Mouse (Mus musculus): ENCODE results near the gene Zfp771. TPM values are rescaled to one million over a fixed set of nuclear protein-coding genes. Genes with fewer than 3 reads are reported as not detected.

Zfp771 gene
- total and polyA plus RNA-seq, 3 experiments, result 5.8 to 42.6 (median 11.9) TPM

GRCm38 (mm10) chr7:127231376-127231775, 12.7 kb upstream of the Zfp771 start:
- no peak for DNase-seq (ENCODE audit: low spot score)
- H3K36me3 ChIP-seq (replicated peaks), result peaks cover 46% of the 10 kb centered on the region
- H3K9me3 ChIP-seq (replicated peaks), result no peaks in the 10 kb centered on the region
- H3K4me1 ChIP-seq (ENCODE audit: insufficient read depth, low read depth, low read length), result peaks cover 62% of the 10 kb centered on the region
- TF ChIP-seq GATA1 (IDR thresholded peaks at IDR 0.05; ENCODE audit: borderline replicate concordance, low read length) (no peak), TAL1 (conservative IDR thresholded peaks at IDR 0.05; ENCODE audit: low read depth, low read length) (no peak), CTCF (IDR thresholded peaks at IDR 0.05; ENCODE audit: low read depth, low read length) (no peak), GATA2 (IDR thresholded peaks at IDR 0.05; ENCODE audit: borderline replicate concordance, low read depth, low read length) (no peak), POLR2AphosphoS5 (IDR thresholded peaks at IDR 0.05; ENCODE audit: insufficient replicate concordance, low read depth, low read length) (no peak)
- H3K27me3 ChIP-seq (ENCODE audit: insufficient read depth, low read length), result no peaks in the 10 kb centered on the region
- ATAC-seq (ENCODE audit: extremely low read depth, insufficient number of reproducible peaks, low FRiP score, poor library complexity, severe bottlenecking), result no peak
- H3K4me3 ChIP-seq (ENCODE audit: low read depth, low read length), result peak overlapping the region; percentile 96; the same call in 1 of the 2 replicates

- Histone ChIP-seq H3K36me3 (replicated peaks) (peaks cover 52% of the 10 kb centered on the region), H3K4me1 (ENCODE audit: insufficient read depth, low read depth, low read length) (peaks cover 68% of the 10 kb centered on the region), H3K27me3 (ENCODE audit: insufficient read depth, low read length) (no peaks in the 10 kb centered on the region), H3K4me3 (ENCODE audit: low read depth, low read length) (peak overlapping the region; percentile 96), H3K9me3 (replicated peaks) (no peaks in the 10 kb centered on the region)
- TF ChIP-seq GATA1 (IDR thresholded peaks at IDR 0.05; ENCODE audit: borderline replicate concordance, low read length) (no peak), GATA2 (IDR thresholded peaks at IDR 0.05; ENCODE audit: borderline replicate concordance, low read depth, low read length) (no peak), POLR2AphosphoS5 (IDR thresholded peaks at IDR 0.05; ENCODE audit: insufficient replicate concordance, low read depth, low read length) (no peak), TAL1 (conservative IDR thresholded peaks at IDR 0.05; ENCODE audit: low read depth, low read length) (no peak), CTCF (IDR thresholded peaks at IDR 0.05; ENCODE audit: low read depth, low read length) (no peak)
- ATAC-seq (ENCODE audit: extremely low read depth, insufficient number of reproducible peaks, low FRiP score, poor library complexity, severe bottlenecking), result no peak
- no peak for DNase-seq (ENCODE audit: low spot score)
Observed at GRCm38 (mm10) chr7:127231826-127232621, 12.1 kb upstream of the Zfp771 start.

- H3K9me3 ChIP-seq (replicated peaks), result no peaks in the 10 kb centered on the region
- no peak for TF ChIP-seq GATA1 (IDR thresholded peaks at IDR 0.05; ENCODE audit: borderline replicate concordance, low read length)
- TF ChIP-seq TAL1 (conservative IDR thresholded peaks at IDR 0.05; ENCODE audit: low read depth, low read length), result no peak
- TF ChIP-seq POLR2AphosphoS5 (IDR thresholded peaks at IDR 0.05; ENCODE audit: insufficient replicate concordance, low read depth, low read length), result no peak
- TF ChIP-seq CTCF (IDR thresholded peaks at IDR 0.05; ENCODE audit: low read depth, low read length), result no peak
- no peak for TF ChIP-seq GATA2 (IDR thresholded peaks at IDR 0.05; ENCODE audit: borderline replicate concordance, low read depth, low read length)
- peak within 1 kb of the TSS; percentile 96 for H3K4me3 ChIP-seq (ENCODE audit: low read depth, low read length)
- DNase-seq (ENCODE audit: low spot score) (peak; percentile 85), ATAC-seq (ENCODE audit: extremely low read depth, insufficient number of reproducible peaks, low FRiP score, poor library complexity, severe bottlenecking) (peak; percentile 67)
- no peaks in the 10 kb centered on the region for H3K27me3 ChIP-seq (ENCODE audit: insufficient read depth, low read length)
- H3K4me1 ChIP-seq (ENCODE audit: insufficient read depth, low read depth, low read length), result peaks cover 63% of the 10 kb centered on the region
- H3K36me3 ChIP-seq (replicated peaks), result peaks cover 60% of the 10 kb centered on the region
Observed at GRCm38 (mm10) chr7:127232622-127233367, 11.3 kb upstream of the Zfp771 start, which contains the start of the genes Zfp553 and Sept1. Zfp553 (plus strand) TSS chr7:127233061. Sept1 (minus strand) TSS chr7:127233130.

GRCm38 (mm10) chr7:127233368-127233749, 10.7 kb upstream of the Zfp771 start:
- no peak for TF ChIP-seq CTCF (IDR thresholded peaks at IDR 0.05; ENCODE audit: low read depth, low read length)
- TF ChIP-seq POLR2AphosphoS5 (IDR thresholded peaks at IDR 0.05; ENCODE audit: insufficient replicate concordance, low read depth, low read length), result no peak
- no peak for TF ChIP-seq GATA2 (IDR thresholded peaks at IDR 0.05; ENCODE audit: borderline replicate concordance, low read depth, low read length)
- TF ChIP-seq TAL1 (conservative IDR thresholded peaks at IDR 0.05; ENCODE audit: low read depth, low read length), result no peak
- TF ChIP-seq GATA1 (IDR thresholded peaks at IDR 0.05; ENCODE audit: borderline replicate concordance, low read length), result no peak
- H3K9me3 ChIP-seq (replicated peaks), result no peaks in the 10 kb centered on the region
- peaks cover 63% of the 10 kb centered on the region for H3K4me1 ChIP-seq (ENCODE audit: insufficient read depth, low read depth, low read length)
- no peak for ATAC-seq (ENCODE audit: extremely low read depth, insufficient number of reproducible peaks, low FRiP score, poor library complexity, severe bottlenecking)
- peaks cover 65% of the 10 kb centered on the region for H3K36me3 ChIP-seq (replicated peaks)
- H3K27me3 ChIP-seq (ENCODE audit: insufficient read depth, low read length), result no peaks in the 10 kb centered on the region
- peak overlapping the region; percentile 96 for H3K4me3 ChIP-seq (ENCODE audit: low read depth, low read length)
- DNase-seq (ENCODE audit: low spot score), result no peak

GRCm38 (mm10) chr7:127233765-127234164, 10.3 kb upstream of the Zfp771 start:
- Histone ChIP-seq H3K36me3 (replicated peaks) (peaks cover 69% of the 10 kb centered on the region), H3K4me3 (ENCODE audit: low read depth, low read length) (peak overlapping the region; percentile 96), H3K9me3 (replicated peaks) (no peaks in the 10 kb centered on the region), H3K4me1 (ENCODE audit: insufficient read depth, low read depth, low read length) (peaks cover 61% of the 10 kb centered on the region), H3K27me3 (ENCODE audit: insufficient read depth, low read length) (no peaks in the 10 kb centered on the region)
- no peak for TF ChIP-seq GATA2 (IDR thresholded peaks at IDR 0.05; ENCODE audit: borderline replicate concordance, low read depth, low read length)
- no peak for TF ChIP-seq TAL1 (conservative IDR thresholded peaks at IDR 0.05; ENCODE audit: low read depth, low read length)
- no peak for TF ChIP-seq CTCF (IDR thresholded peaks at IDR 0.05; ENCODE audit: low read depth, low read length)
- no peak for TF ChIP-seq GATA1 (IDR thresholded peaks at IDR 0.05; ENCODE audit: borderline replicate concordance, low read length)
- TF ChIP-seq POLR2AphosphoS5 (IDR thresholded peaks at IDR 0.05; ENCODE audit: insufficient replicate concordance, low read depth, low read length), result no peak
- ATAC-seq (ENCODE audit: extremely low read depth, insufficient number of reproducible peaks, low FRiP score, poor library complexity, severe bottlenecking), result no peak
- DNase-seq (ENCODE audit: low spot score), result no peak

- TF ChIP-seq GATA1 (IDR thresholded peaks at IDR 0.05; ENCODE audit: borderline replicate concordance, low read length), result no peak
- no peak for TF ChIP-seq TAL1 (conservative IDR thresholded peaks at IDR 0.05; ENCODE audit: low read depth, low read length)
- no peak for TF ChIP-seq GATA2 (IDR thresholded peaks at IDR 0.05; ENCODE audit: borderline replicate concordance, low read depth, low read length)
- no peak for TF ChIP-seq CTCF (IDR thresholded peaks at IDR 0.05; ENCODE audit: low read depth, low read length)
- Histone ChIP-seq H3K36me3 (replicated peaks) (peaks cover 65% of the 10 kb centered on the region), H3K4me1 (ENCODE audit: insufficient read depth, low read depth, low read length) (peaks cover 52% of the 10 kb centered on the region), H3K4me3 (ENCODE audit: low read depth, low read length) (no peak overlapping the region), H3K27me3 (ENCODE audit: insufficient read depth, low read length) (no peaks in the 10 kb centered on the region), H3K9me3 (replicated peaks) (no peaks in the 10 kb centered on the region)
- ATAC-seq (ENCODE audit: extremely low read depth, insufficient number of reproducible peaks, low FRiP score, poor library complexity, severe bottlenecking), result no peak
- no peak for DNase-seq (ENCODE audit: low spot score)
Observed at GRCm38 (mm10) chr7:127234777-127235176, 9.3 kb upstream of the Zfp771 start.

Data from G1E (cell line).